Mouse (Mus musculus): ENCODE results near the gene Mogat1. TPM values are rescaled to one million over a fixed set of nuclear protein-coding genes. Genes with fewer than 3 reads are reported as not detected.
"Not testable (repeated sequence)": the region's sequence is repeated elsewhere in the genome, so short reads cannot be mapped to it uniquely, and the experiment has no call there.

The Mogat1 gene
- polyA plus RNA-seq, 1 experiment from 2014 or later = not detected

- H3K9ac ChIP-seq (ENCODE audit: low read length) = no peak overlapping the region
- no peaks in the 10 kb centered on the region for H3K36me3 ChIP-seq (ENCODE audit: control insufficient read depth, insufficient read depth, low read length)
- ATAC-seq (ENCODE audit: insufficient number of reproducible peaks, low FRiP score, low TSS enrichment, low read depth) = no peak
- no peak overlapping the region for H3K4me3 ChIP-seq (ENCODE audit: low read depth, low read length)
- H3K27me3 ChIP-seq (ENCODE audit: control insufficient read depth, insufficient read depth, low read length) = no peaks in the 10 kb centered on the region
- H3K4me1 ChIP-seq (ENCODE audit: control insufficient read depth, insufficient read depth, low read length) = no peaks in the 10 kb centered on the region
- no peaks in the 10 kb centered on the region for H3K9me3 ChIP-seq (ENCODE audit: control insufficient read depth, low read length)
- no peak overlapping the region for H3K4me2 ChIP-seq (ENCODE audit: low read depth, severe bottlenecking)
- WGBS = 82% methylated on average over 7 of the region's 7 CpGs
- no peak overlapping the region for H3K27ac ChIP-seq (replicated peaks; ENCODE audit: low read depth, low read length)
- DNase-seq (ENCODE audit: low spot score) = no peak
Measured at GRCm38 (mm10) chr1:78530500-78531215, 19.9 kb downstream of the Mogat1 start.

GRCm38 (mm10) chr1:78532184-78532800 lies 21.5 kb downstream of the Mogat1 start:
- Histone ChIP-seq H3K4me1 (ENCODE audit: control insufficient read depth, insufficient read depth, low read length) (no peaks in the 10 kb centered on the region), H3K9ac (ENCODE audit: low read length) (no peak overlapping the region), H3K4me2 (ENCODE audit: low read depth, severe bottlenecking) (no peak overlapping the region), H3K27me3 (ENCODE audit: control insufficient read depth, insufficient read depth, low read length) (no peaks in the 10 kb centered on the region), H3K27ac (replicated peaks; ENCODE audit: low read depth, low read length) (no peak overlapping the region), H3K9me3 (ENCODE audit: control insufficient read depth, low read length) (no peaks in the 10 kb centered on the region), H3K4me3 (ENCODE audit: low read depth, low read length) (no peak overlapping the region), H3K36me3 (ENCODE audit: control insufficient read depth, insufficient read depth, low read length) (no peaks in the 10 kb centered on the region)
- DNase-seq (ENCODE audit: low spot score) = no peak
- 88% methylated on average over 15 of the region's 15 CpGs for WGBS
- no peak for ATAC-seq (ENCODE audit: insufficient number of reproducible peaks, low FRiP score, low TSS enrichment, low read depth)

- no peak overlapping the region for H3K4me2 ChIP-seq (ENCODE audit: low read depth, severe bottlenecking)
- H3K36me3 ChIP-seq (ENCODE audit: control insufficient read depth, insufficient read depth, low read length) = no peaks in the 10 kb centered on the region
- no peak overlapping the region for H3K27ac ChIP-seq (replicated peaks; ENCODE audit: low read depth, low read length)
- H3K4me1 ChIP-seq (ENCODE audit: control insufficient read depth, insufficient read depth, low read length) = peaks cover 14% of the 10 kb centered on the region
- WGBS = 89% methylated on average over 9 of the region's 9 CpGs
- ATAC-seq (ENCODE audit: insufficient number of reproducible peaks, low FRiP score, low TSS enrichment, low read depth) = no peak
- no peak overlapping the region for H3K9ac ChIP-seq (ENCODE audit: low read length)
- no peak overlapping the region for H3K4me3 ChIP-seq (ENCODE audit: low read depth, low read length)
- DNase-seq (ENCODE audit: low spot score) = no peak
- no peaks in the 10 kb centered on the region for H3K9me3 ChIP-seq (ENCODE audit: control insufficient read depth, low read length)
- no peaks in the 10 kb centered on the region for H3K27me3 ChIP-seq (ENCODE audit: control insufficient read depth, insufficient read depth, low read length)
Measured at GRCm38 (mm10) chr1:78534428-78535150, 23.8 kb downstream of the Mogat1 start.

GRCm38 (mm10) chr1:78536310-78537164 lies 25.7 kb downstream of the Mogat1 start:
- Histone ChIP-seq H3K27ac (replicated peaks; ENCODE audit: low read depth, low read length) (no peak overlapping the region), H3K9ac (ENCODE audit: low read length) (no peak overlapping the region), H3K4me1 (ENCODE audit: control insufficient read depth, insufficient read depth, low read length) (peaks cover 14% of the 10 kb centered on the region), H3K27me3 (ENCODE audit: control insufficient read depth, insufficient read depth, low read length) (no peaks in the 10 kb centered on the region), H3K4me3 (ENCODE audit: low read depth, low read length) (no peak overlapping the region), H3K9me3 (ENCODE audit: control insufficient read depth, low read length) (no peaks in the 10 kb centered on the region), H3K4me2 (ENCODE audit: low read depth, severe bottlenecking) (no peak overlapping the region), H3K36me3 (ENCODE audit: control insufficient read depth, insufficient read depth, low read length) (no peaks in the 10 kb centered on the region)
- DNase-seq (ENCODE audit: low spot score) (peak; percentile 80), ATAC-seq (ENCODE audit: insufficient number of reproducible peaks, low FRiP score, low TSS enrichment, low read depth) (no peak)
- 34% methylated on average over 19 of the region's 19 CpGs for WGBS

GRCm38 (mm10) chr1:78537494-78538010 lies 26.8 kb downstream of the Mogat1 start:
- ATAC-seq (ENCODE audit: insufficient number of reproducible peaks, low FRiP score, low TSS enrichment, low read depth) (peak; percentile 33; the same call in 1 of the 2 replicates), DNase-seq (ENCODE audit: low spot score) (peak; percentile 37)
- H3K4me2 ChIP-seq (ENCODE audit: low read depth, severe bottlenecking) = peak overlapping the region; percentile 30
- H3K4me3 ChIP-seq (ENCODE audit: low read depth, low read length) = no peak overlapping the region
- no peaks in the 10 kb centered on the region for H3K36me3 ChIP-seq (ENCODE audit: control insufficient read depth, insufficient read depth, low read length)
- H3K9ac ChIP-seq (ENCODE audit: low read length) = no peak overlapping the region
- no peaks in the 10 kb centered on the region for H3K9me3 ChIP-seq (ENCODE audit: control insufficient read depth, low read length)
- WGBS = 52% methylated on average over 16 of the region's 16 CpGs
- H3K27ac ChIP-seq (replicated peaks; ENCODE audit: low read depth, low read length) = no peak overlapping the region
- no peaks in the 10 kb centered on the region for H3K27me3 ChIP-seq (ENCODE audit: control insufficient read depth, insufficient read depth, low read length)
- H3K4me1 ChIP-seq (ENCODE audit: control insufficient read depth, insufficient read depth, low read length) = peaks cover 14% of the 10 kb centered on the region

GRCm38 (mm10) chr1:78538396-78538795 lies 27.6 kb downstream of the Mogat1 start:
- Histone ChIP-seq H3K4me2 (ENCODE audit: low read depth, severe bottlenecking) (no peak overlapping the region), H3K9ac (ENCODE audit: low read length) (no peak overlapping the region), H3K4me1 (ENCODE audit: control insufficient read depth, insufficient read depth, low read length) (peaks cover 14% of the 10 kb centered on the region), H3K27ac (replicated peaks; ENCODE audit: low read depth, low read length) (no peak overlapping the region), H3K36me3 (ENCODE audit: control insufficient read depth, insufficient read depth, low read length) (no peaks in the 10 kb centered on the region), H3K9me3 (ENCODE audit: control insufficient read depth, low read length) (no peaks in the 10 kb centered on the region), H3K4me3 (ENCODE audit: low read depth, low read length) (no peak overlapping the region), H3K27me3 (ENCODE audit: control insufficient read depth, insufficient read depth, low read length) (no peaks in the 10 kb centered on the region)
- 58% methylated on average over 5 of the region's 5 CpGs for WGBS
- ATAC-seq (ENCODE audit: insufficient number of reproducible peaks, low FRiP score, low TSS enrichment, low read depth) (no peak), DNase-seq (ENCODE audit: low spot score) (no peak)

GRCm38 (mm10) chr1:78539166-78539565 lies 28.4 kb downstream of the Mogat1 start:
- WGBS = 24% methylated on average over 6 of the region's 6 CpGs
- ATAC-seq (ENCODE audit: insufficient number of reproducible peaks, low FRiP score, low TSS enrichment, low read depth) (peak; percentile 67; the same call in 1 of the 2 replicates), DNase-seq (ENCODE audit: low spot score) (peak; percentile 59)
- H3K27ac ChIP-seq (replicated peaks; ENCODE audit: low read depth, low read length) = no peak overlapping the region
- no peak overlapping the region for H3K9ac ChIP-seq (ENCODE audit: low read length)
- H3K4me1 ChIP-seq (ENCODE audit: control insufficient read depth, insufficient read depth, low read length) = peaks cover 14% of the 10 kb centered on the region
- no peaks in the 10 kb centered on the region for H3K36me3 ChIP-seq (ENCODE audit: control insufficient read depth, insufficient read depth, low read length)
- H3K4me3 ChIP-seq (ENCODE audit: low read depth, low read length) = no peak overlapping the region
- no peak overlapping the region for H3K4me2 ChIP-seq (ENCODE audit: low read depth, severe bottlenecking)
- no peaks in the 10 kb centered on the region for H3K27me3 ChIP-seq (ENCODE audit: control insufficient read depth, insufficient read depth, low read length)
- H3K9me3 ChIP-seq (ENCODE audit: control insufficient read depth, low read length) = no peaks in the 10 kb centered on the region

GRCm38 (mm10) chr1:78543631-78544030 lies 32.8 kb downstream of the Mogat1 start:
- not testable (repeated sequence) for H3K27ac ChIP-seq (replicated peaks; ENCODE audit: low read depth, low read length); H3K4me1 ChIP-seq (ENCODE audit: control insufficient read depth, insufficient read depth, low read length); H3K4me2 ChIP-seq (ENCODE audit: low read depth, severe bottlenecking); H3K9me3 ChIP-seq (ENCODE audit: control insufficient read depth, low read length); ATAC-seq (ENCODE audit: insufficient number of reproducible peaks, low FRiP score, low TSS enrichment, low read depth); H3K36me3 ChIP-seq (ENCODE audit: control insufficient read depth, insufficient read depth, low read length); H3K27me3 ChIP-seq (ENCODE audit: control insufficient read depth, insufficient read depth, low read length); DNase-seq (ENCODE audit: low spot score); H3K4me3 ChIP-seq (ENCODE audit: low read depth, low read length); H3K9ac ChIP-seq (ENCODE audit: low read length)
- 82% methylated on average over 1 of the region's 1 CpGs for WGBS

Measured in limb, embryonic 11.5 days (tissue).